Mouse (Mus musculus) MEL (cell line): Measurements from ENCODE around the gene Abcg1. TPM values are rescaled to one million over a fixed set of nuclear protein-coding genes. Genes with fewer than 3 reads are reported as not detected.

Experiments
- DNase-seq: peaks from one replicate; pipeline ENCODE4 v3.0.0; 2011; ENCODE audit warnings: low read depth, low spot score
- H3K27ac ChIP-seq: 2 replicates; pipeline ENCODE4 v1.5.1; 2012; ENCODE audit warnings: low read depth, mild to moderate bottlenecking, control low read depth, low read length, moderate library complexity; ENCODE audit not compliant: control insufficient read depth
- H3K27me3 ChIP-seq, 2 experiments: fragments of 150-350 bp in 1 of 2; sonication (generic) in 1 of 2; 2 replicates each; pipeline ENCODE4 v1.6.1; 2012; ENCODE audit warnings: low read length in 2 of 2, mild to moderate bottlenecking in 2 of 2, improper control_type of control experiment in 1 of 2, moderate library complexity in 1 of 2; ENCODE audit not compliant: insufficient read depth in 2 of 2, control insufficient read depth in 1 of 2
- H3K36me3 ChIP-seq, 2 experiments: 2 replicates each; pipeline ENCODE4 v1.6.1; 2012 to 2014; ENCODE audit warnings: low read length in 2 of 2, improper control_type of control experiment in 1 of 2, inconsistent platforms in 1 of 2, mild to moderate bottlenecking in 1 of 2; ENCODE audit not compliant: insufficient read depth in 2 of 2, control insufficient read depth in 1 of 2
- H3K4me1 ChIP-seq, 2 experiments: fragments of 150-350 bp in 1 of 2; sonication (generic) in 1 of 2; 2 replicates each; pipeline ENCODE4 v1.6.1; 2012; ENCODE audit warnings: low read length in 2 of 2, improper control_type of control experiment in 1 of 2, mild to moderate bottlenecking in 1 of 2; ENCODE audit not compliant: insufficient read depth in 2 of 2, control insufficient read depth in 1 of 2
- H3K4me3 ChIP-seq, 2 experiments: fragments of 150-350 bp in 1 of 2; sonication (generic) in 1 of 2; 2 replicates each; pipeline ENCODE4 v1.5.1; 2012; ENCODE audit warnings: low read depth in 2 of 2, low read length in 2 of 2, mild to moderate bottlenecking in 2 of 2, moderate library complexity in 2 of 2, control low read depth in 1 of 2, improper control_type of control experiment in 1 of 2; ENCODE audit not compliant: control insufficient read depth in 1 of 2, insufficient read depth in 1 of 2
- H3K79me2 ChIP-seq: 2 replicates; pipeline ENCODE4 v1.6.1; 2012; ENCODE audit warnings: mild to moderate bottlenecking, low read length, moderate library complexity; ENCODE audit not compliant: control insufficient read depth, poor library complexity, insufficient read depth
- H3K9ac ChIP-seq: 2 replicates; pipeline ENCODE4 v1.6.1; 2012; ENCODE audit warnings: low read depth, mild to moderate bottlenecking, control low read depth, low read length, moderate library complexity; ENCODE audit not compliant: control insufficient read depth, poor library complexity, severe bottlenecking
- H3K9me3 ChIP-seq: fragments of 150-350 bp; sonication (generic); replicated peaks from 2 replicates; pipeline ENCODE4 v1.6.1; 2012; ENCODE audit warnings: mild to moderate bottlenecking, low read length, improper control_type of control experiment, moderate library complexity; ENCODE audit not compliant: insufficient read depth
- BHLHE40 ChIP-seq: IDR thresholded peaks from 2 replicates; pipeline ENCODE4 v1.6.1; 2012; ENCODE audit warnings: low read depth, mild to moderate bottlenecking, inconsistent platforms, low read length, improper control_type of control experiment, borderline replicate concordance
- CHD1 ChIP-seq: IDR thresholded peaks from 2 replicates; pipeline ENCODE4 v1.6.1; 2012; ENCODE audit warnings: low read depth, mild to moderate bottlenecking, inconsistent platforms, low read length, improper control_type of control experiment
- CHD2 ChIP-seq: IDR thresholded peaks from 2 replicates; pipeline ENCODE4 v1.6.1; 2011; ENCODE audit warnings: low read length, improper control_type of control experiment
- CTCF ChIP-seq, 3 experiments: IDR thresholded peaks in 2 of 3; conservative IDR thresholded peaks in 1 of 3; 2 replicates each; pipeline ENCODE4 v1.5.1; 2011 to 2012; ENCODE audit warnings: low read length in 3 of 3, low read depth in 2 of 3, mild to moderate bottlenecking in 2 of 3, improper control_type of control experiment in 1 of 3, inconsistent platforms in 1 of 3, mixed read lengths in 1 of 3, moderate library complexity in 1 of 3; ENCODE audit not compliant: control insufficient read depth in 1 of 3, insufficient read depth in 1 of 3, poor library complexity in 1 of 3, severe bottlenecking in 1 of 3
- E2F4 ChIP-seq: IDR thresholded peaks from 2 replicates; pipeline ENCODE4 v1.6.1; 2011; ENCODE audit warnings: low read depth, low read length, improper control_type of control experiment, borderline replicate concordance
- ELF1 ChIP-seq: IDR thresholded peaks from 2 replicates; pipeline ENCODE4 v1.6.1; 2014; ENCODE audit warnings: low read depth, mild to moderate bottlenecking, inconsistent platforms, low read length, improper control_type of control experiment, moderate library complexity
- EP300 ChIP-seq, 2 experiments: IDR thresholded peaks; 2 replicates each; pipeline ENCODE4 v1.6.1; 2011; ENCODE audit warnings: improper control_type of control experiment in 2 of 2, low read length in 2 of 2, low read depth in 1 of 2, mild to moderate bottlenecking in 1 of 2
- ETS1 ChIP-seq: IDR thresholded peaks from 2 replicates; pipeline ENCODE4 v1.6.1; 2012; ENCODE audit warnings: low read depth, mild to moderate bottlenecking, inconsistent platforms, low read length, improper control_type of control experiment, moderate library complexity
- GABPA ChIP-seq: IDR thresholded peaks from 2 replicates; pipeline ENCODE4 v1.6.1; 2012; ENCODE audit warnings: low read depth, mild to moderate bottlenecking, inconsistent platforms, low read length, improper control_type of control experiment, moderate library complexity
- GATA1 ChIP-seq: IDR thresholded peaks from 2 replicates; pipeline ENCODE4 v1.6.1; 2011; ENCODE audit warnings: low read depth, low read length, improper control_type of control experiment
- HCFC1 ChIP-seq: IDR thresholded peaks from 2 replicates; pipeline ENCODE4 v1.6.1; 2012; ENCODE audit warnings: low read depth, mild to moderate bottlenecking, inconsistent platforms, low read length, improper control_type of control experiment, moderate library complexity
- KAT2A ChIP-seq: conservative IDR thresholded peaks from 2 replicates; pipeline ENCODE4 v1.6.1; 2012; ENCODE audit warnings: low read depth, low read length, improper control_type of control experiment, inconsistent platforms
- MAX ChIP-seq: IDR thresholded peaks from 2 replicates; pipeline ENCODE4 v1.6.1; 2011; ENCODE audit warnings: low read length, improper control_type of control experiment
- MAZ ChIP-seq: IDR thresholded peaks from 2 replicates; pipeline ENCODE4 v1.6.1; 2012; ENCODE audit warnings: low read depth, mild to moderate bottlenecking, inconsistent platforms, low read length, improper control_type of control experiment
- MEF2A ChIP-seq: IDR thresholded peaks from 2 replicates; pipeline ENCODE4 v1.6.1; 2014; ENCODE audit warnings: low read depth, mild to moderate bottlenecking, inconsistent platforms, low read length, improper control_type of control experiment; ENCODE audit not compliant: poor library complexity, insufficient replicate concordance, severe bottlenecking; ENCODE audit errors: extremely low read depth
- MXI1 ChIP-seq: IDR thresholded peaks from 2 replicates; pipeline ENCODE4 v1.6.1; 2011; ENCODE audit warnings: mild to moderate bottlenecking, low read depth, low read length, improper control_type of control experiment
- MYB ChIP-seq: IDR thresholded peaks from 2 replicates; pipeline ENCODE4 v1.6.1; 2011; ENCODE audit warnings: mild to moderate bottlenecking, low read depth, low read length, improper control_type of control experiment
- MYC ChIP-seq: IDR thresholded peaks from 2 replicates; pipeline ENCODE4 v1.6.1; 2011; ENCODE audit warnings: low read depth, mild to moderate bottlenecking, low read length, improper control_type of control experiment, moderate library complexity
- NELFE ChIP-seq: IDR thresholded peaks from 2 replicates; pipeline ENCODE4 v1.6.1; 2011; ENCODE audit warnings: low read depth, low read length, improper control_type of control experiment
- POLR2A ChIP-seq, 2 experiments: IDR thresholded peaks; 2 replicates each; pipeline ENCODE4 v1.6.1; 2011 to 2012; ENCODE audit warnings: low read length in 2 of 2, mild to moderate bottlenecking in 2 of 2, control low read depth in 1 of 2, improper control_type of control experiment in 1 of 2, low read depth in 1 of 2, moderate library complexity in 1 of 2; ENCODE audit not compliant: control insufficient read depth in 1 of 2, insufficient read depth in 1 of 2, poor library complexity in 1 of 2
- RAD21 ChIP-seq: IDR thresholded peaks from 2 replicates; pipeline ENCODE4 v1.6.1; 2011; ENCODE audit warnings: mild to moderate bottlenecking, low read depth, low read length, improper control_type of control experiment
- RCOR1 ChIP-seq: IDR thresholded peaks from 2 replicates; pipeline ENCODE4 v1.6.1; 2012; ENCODE audit warnings: low read depth, mild to moderate bottlenecking, inconsistent platforms, low read length, improper control_type of control experiment
- SMC3 ChIP-seq: IDR thresholded peaks from 2 replicates; pipeline ENCODE4 v1.6.1; 2011; ENCODE audit warnings: low read depth, low read length, improper control_type of control experiment
- TCF12 ChIP-seq: IDR thresholded peaks from 2 replicates; pipeline ENCODE4 v1.6.1; 2014; ENCODE audit warnings: low read depth, mild to moderate bottlenecking, inconsistent platforms, low read length, improper control_type of control experiment, moderate library complexity
- UBTF ChIP-seq: IDR thresholded peaks from 2 replicates; pipeline ENCODE4 v1.6.1; 2012; ENCODE audit warnings: low read depth, mild to moderate bottlenecking, inconsistent platforms, low read length, improper control_type of control experiment, moderate library complexity, borderline replicate concordance; ENCODE audit not compliant: insufficient read depth
- USF2 ChIP-seq, 2 experiments: IDR thresholded peaks; 2 replicates each; pipeline ENCODE4 v1.6.1; 2011 to 2012; ENCODE audit warnings: improper control_type of control experiment in 2 of 2, low read length in 2 of 2, borderline replicate concordance in 1 of 2, inconsistent platforms in 1 of 2, low read depth in 1 of 2, mild to moderate bottlenecking in 1 of 2; ENCODE audit not compliant: insufficient read depth in 1 of 2
- ZC3H11A ChIP-seq: IDR thresholded peaks from 2 replicates; pipeline ENCODE4 v1.6.1; 2012; ENCODE audit warnings: low read depth, mild to moderate bottlenecking, inconsistent platforms, low read length, improper control_type of control experiment
- ZKSCAN1 ChIP-seq: IDR thresholded peaks from 2 replicates; pipeline ENCODE4 v1.6.1; 2012; ENCODE audit warnings: low read depth, mild to moderate bottlenecking, inconsistent platforms, low read length, improper control_type of control experiment, moderate library complexity
- ZMIZ1 ChIP-seq: IDR thresholded peaks from 2 replicates; pipeline ENCODE4 v1.6.1; 2012; ENCODE audit warnings: low read depth, mild to moderate bottlenecking, inconsistent platforms, low read length, improper control_type of control experiment, moderate library complexity
- ZNF384 ChIP-seq: IDR thresholded peaks from 2 replicates; pipeline ENCODE4 v1.6.1; 2012; ENCODE audit warnings: low read depth, mild to moderate bottlenecking, inconsistent platforms, low read length, improper control_type of control experiment
- polyA plus RNA-seq, 2 experiments: library from polyadenylated mRNA; stranded (reverse) in 1 of 2; unstranded in 1 of 2; fragments of >175 nt in 1 of 2; fragments of >200 nt in 1 of 2; gene quantifications; 2 replicates each; pipeline versions ENCODE4 v1.2.1 to v1.2.4; 2012; ENCODE audit warnings: low replicate concordance in 2 of 2, low read depth in 1 of 2; ENCODE audit not compliant: insufficient read length in 2 of 2, insufficient read depth in 1 of 2, missing spikeins in 1 of 2
- total RNA-seq: library from RNA; depleted of rRNA; stranded (reverse); fragments of 300-350 nt; gene quantifications from 2 replicates; pipeline ENCODE4 v1.2.3, GENCODE M21; 2012

Abcg1 gene
- total and polyA plus RNA-seq, 3 experiments: 11.6 to 18.0 TPM; not detected in 1

DNA sequence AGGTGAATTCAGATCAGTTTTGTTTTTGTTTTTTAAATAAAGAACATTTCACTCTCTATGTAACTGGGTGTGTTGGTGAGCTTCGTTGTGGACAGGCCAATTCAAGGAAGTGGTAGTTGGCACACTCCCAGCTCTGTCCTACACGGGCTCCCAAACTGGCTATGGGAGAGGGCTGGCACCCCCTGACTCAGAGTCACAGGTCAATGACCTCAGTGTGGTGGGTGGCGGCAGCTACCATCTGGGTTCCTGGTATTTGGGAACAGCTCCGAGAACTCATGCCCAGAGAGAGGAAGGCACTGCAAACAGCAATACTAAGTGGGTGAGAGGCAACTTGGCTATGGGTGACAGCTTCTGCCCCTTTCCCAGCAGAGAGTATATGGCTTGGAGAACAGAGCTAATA is 19.1 kb upstream of the Abcg1 start:
- no peaks in the 10 kb centered on the region for H3K9me3 ChIP-seq
- H3K9ac ChIP-seq: peak overlapping the region; percentile 13; the same call in 1 of the 2 replicates
- H3K27me3 ChIP-seq: no peaks in the 10 kb centered on the region
- H3K79me2 ChIP-seq: no peaks in the 10 kb centered on the region
- peak overlapping the region; percentile 19; the same call in 1 of the 2 replicates for H3K27ac ChIP-seq
- H3K4me3 ChIP-seq: no peak overlapping the region
- H3K36me3 ChIP-seq: peaks cover 0 to 42% of the 10 kb centered on the region in 2 experiments; a peak in 2 of 4 replicates
- TF ChIP-seq EP300 (IDR thresholded peaks at IDR 0.05; ENCODE audit: low read depth in 1 of 2, low read length in 2 of 2) (0 out of 4 replicates have a peak, but pooled peaks of 1 of the 2 experiments have one; percentile 3), MYC (no peak), HCFC1 (no peak), ZMIZ1 (no peak), TCF12 (no peak)
- peak; percentile 56 for DNase-seq
- peaks cover 25 to 46% of the 10 kb centered on the region in 2 experiments for H3K4me1 ChIP-seq

GRCm38 (mm10) chr17:31039626-31040025 is 17.8 kb upstream of the Abcg1 start:
- Histone ChIP-seq H3K27ac (peak overlapping the region; percentile 76), H3K4me3 (peak overlapping the region; percentile 30 to 36), H3K79me2 (no peaks in the 10 kb centered on the region), H3K9me3 (no peaks in the 10 kb centered on the region), H3K4me1 (peaks cover 21 to 37% of the 10 kb centered on the region in 2 experiments), H3K9ac (peak overlapping the region; percentile 37), H3K27me3 (no peaks in the 10 kb centered on the region), H3K36me3 (peaks cover 0 to 31% of the 10 kb centered on the region in 2 experiments; a peak in 2 of 4 replicates)
- peak; percentile 89 for DNase-seq
- TF ChIP-seq ZNF384: no peak
- no peak for TF ChIP-seq E2F4
- 0 out of 2 replicates have a peak, but pooled peaks have one; percentile 25 for TF ChIP-seq RCOR1
- TF ChIP-seq MXI1: peak; percentile 85
- no peak for TF ChIP-seq SMC3
- TF ChIP-seq UBTF: no peak
- no peak for TF ChIP-seq ZKSCAN1
- TF ChIP-seq MEF2A: no peak
- TF ChIP-seq GATA1: no peak
- TF ChIP-seq CTCF (IDR thresholded peaks at IDR 0.05 in 2 of 3, conservative IDR thresholded peaks at IDR 0.05 in 1 of 3; ENCODE audit: control insufficient read depth in 1 of 3, insufficient read depth in 1 of 3, low read depth in 2 of 3, low read length in 3 of 3, poor library complexity in 1 of 3, severe bottlenecking in 1 of 3): no peak
- TF ChIP-seq POLR2A (IDR thresholded peaks at IDR 0.05; ENCODE audit: control insufficient read depth in 1 of 2, insufficient read depth in 1 of 2, low read depth in 1 of 2, low read length in 2 of 2, poor library complexity in 1 of 2): peak in 1 of 2 experiments; percentile 59; a peak in 2 of 4 replicates
- TF ChIP-seq NELFE: no peak
- TF ChIP-seq GABPA: no peak
- peak; percentile 97 for TF ChIP-seq MAX
- peak; percentile 29; the same call in 1 of the 2 replicates for TF ChIP-seq ELF1
- peak; percentile 45 to 86; a peak in 3 of 4 replicates for TF ChIP-seq USF2 (IDR thresholded peaks at IDR 0.05; ENCODE audit: borderline replicate concordance in 1 of 2, insufficient read depth in 1 of 2, low read depth in 1 of 2, low read length in 2 of 2)
- TF ChIP-seq CHD2: no peak
- no peak for TF ChIP-seq KAT2A
- TF ChIP-seq CHD1: no peak
- TF ChIP-seq TCF12: peak; percentile 46; the same call in 1 of the 2 replicates
- no peak for TF ChIP-seq ZMIZ1
- 0 out of 2 replicates have a peak, but pooled peaks have one; percentile 29 for TF ChIP-seq MYB
- peak; percentile 87 for TF ChIP-seq MYC
- TF ChIP-seq MAZ: no peak
- TF ChIP-seq BHLHE40: peak; percentile 95
- TF ChIP-seq HCFC1: 0 out of 2 replicates have a peak, but pooled peaks have one; percentile 39
- TF ChIP-seq EP300 (IDR thresholded peaks at IDR 0.05; ENCODE audit: low read depth in 1 of 2, low read length in 2 of 2): peak; percentile 42 to 78; a peak in 3 of 4 replicates
- TF ChIP-seq ETS1: peak; percentile 80
- no peak for TF ChIP-seq ZC3H11A
- no peak for TF ChIP-seq RAD21
